Mouse (Mus musculus): ENCODE results near the gene Syngr1.
A peak's percentile ranks its signal among the peaks of the same experiment; 100 is the strongest.

Gene Syngr1

GRCm38 (mm10) chr15:80092041-80092441 lies 907 bp downstream of the Syngr1 start:
- no peak for DNase-seq

- no peak for DNase-seq
Measured at GRCm38 (mm10) chr15:80092599-80092998, 1.5 kb downstream of the Syngr1 start.

- DNase-seq, result no peak
Measured at GRCm38 (mm10) chr15:80094201-80094600, 3.1 kb downstream of the Syngr1 start.

- DNase-seq, result no peak
Measured at GRCm38 (mm10) chr15:80095596-80095995, 4.5 kb downstream of the Syngr1 start.

GRCm38 (mm10) chr15:80096406-80096805 lies 5.3 kb downstream of the Syngr1 start:
- DNase-seq, result no peak

- DNase-seq, result peak; percentile 68
Measured at GRCm38 (mm10) chr15:80096946-80097881, 6.1 kb downstream of the Syngr1 start.

- DNase-seq, result no peak
Measured at GRCm38 (mm10) chr15:80097999-80098461, 6.9 kb downstream of the Syngr1 start.

DNA sequence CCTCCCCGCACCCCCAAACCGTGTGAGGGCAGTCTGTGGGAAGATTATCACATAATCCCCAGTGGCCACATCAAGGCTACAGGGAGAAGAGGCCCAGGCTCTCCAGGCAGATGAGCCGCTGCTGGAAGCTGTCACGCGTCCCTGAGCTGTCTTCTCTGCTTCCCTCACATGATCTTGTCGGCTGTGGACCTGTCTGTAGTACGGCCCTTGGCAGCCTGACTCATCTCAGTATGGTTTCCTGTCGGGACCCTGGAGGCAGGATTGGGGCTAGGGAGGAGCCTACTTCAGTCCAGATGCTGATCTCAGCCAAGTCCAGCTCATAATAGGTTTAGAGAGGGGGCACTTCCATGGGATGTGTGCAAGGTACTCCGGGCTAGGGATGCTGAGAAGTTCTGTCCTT lies 7.7 kb downstream of the Syngr1 start:
- DNase-seq, result no peak

- no peak for DNase-seq
Measured at GRCm38 (mm10) chr15:80099477-80099876, 8.3 kb downstream of the Syngr1 start.

GRCm38 (mm10) chr15:80100196-80100595 lies 9.1 kb downstream of the Syngr1 start:
- no peak for DNase-seq

DNA sequence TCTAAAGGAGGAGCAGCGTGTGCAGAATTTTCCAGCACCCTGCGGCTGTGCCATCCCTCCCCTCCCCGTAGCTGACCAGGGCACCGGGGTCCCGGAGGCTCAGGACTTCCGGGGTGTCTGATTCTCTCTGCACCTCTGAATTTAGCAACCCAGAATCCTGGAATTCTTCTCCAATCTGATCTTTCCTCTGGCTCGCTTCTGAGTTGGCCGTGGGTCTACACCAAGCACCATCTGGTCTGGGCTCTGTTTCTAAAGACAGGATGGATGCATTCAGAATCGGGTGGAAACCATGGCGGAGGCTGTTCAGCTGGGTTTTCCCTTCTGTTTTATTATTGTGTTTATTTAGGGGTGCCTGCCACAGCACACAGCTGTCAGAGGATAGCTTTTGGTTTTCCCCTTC lies 9.7 kb downstream of the Syngr1 start:
- no peak for DNase-seq

DNA sequence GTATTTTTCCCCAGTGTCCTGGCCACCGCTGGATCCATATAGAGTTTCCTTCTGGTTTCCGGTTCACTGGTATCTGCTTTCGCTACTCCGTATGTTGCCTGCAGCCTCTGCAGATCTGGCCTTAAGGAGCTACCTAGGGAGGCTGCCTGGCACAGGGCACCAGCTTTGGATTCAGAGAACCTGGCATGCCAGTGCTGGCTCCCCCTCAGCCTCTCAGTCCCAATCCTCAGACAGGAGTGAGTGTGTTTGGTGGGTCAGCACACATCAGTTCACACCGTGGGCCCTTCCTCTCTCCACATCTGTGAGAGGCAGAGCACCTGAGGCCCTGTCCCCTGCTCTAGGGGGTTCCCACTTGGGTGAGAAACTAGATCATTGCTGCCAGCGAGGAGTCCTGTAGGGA lies 10.4 kb downstream of the Syngr1 start:
- DNase-seq, result no peak

GRCm38 (mm10) chr15:80102495-80102894 lies 11.4 kb downstream of the Syngr1 start:
- no peak for DNase-seq

DNA sequence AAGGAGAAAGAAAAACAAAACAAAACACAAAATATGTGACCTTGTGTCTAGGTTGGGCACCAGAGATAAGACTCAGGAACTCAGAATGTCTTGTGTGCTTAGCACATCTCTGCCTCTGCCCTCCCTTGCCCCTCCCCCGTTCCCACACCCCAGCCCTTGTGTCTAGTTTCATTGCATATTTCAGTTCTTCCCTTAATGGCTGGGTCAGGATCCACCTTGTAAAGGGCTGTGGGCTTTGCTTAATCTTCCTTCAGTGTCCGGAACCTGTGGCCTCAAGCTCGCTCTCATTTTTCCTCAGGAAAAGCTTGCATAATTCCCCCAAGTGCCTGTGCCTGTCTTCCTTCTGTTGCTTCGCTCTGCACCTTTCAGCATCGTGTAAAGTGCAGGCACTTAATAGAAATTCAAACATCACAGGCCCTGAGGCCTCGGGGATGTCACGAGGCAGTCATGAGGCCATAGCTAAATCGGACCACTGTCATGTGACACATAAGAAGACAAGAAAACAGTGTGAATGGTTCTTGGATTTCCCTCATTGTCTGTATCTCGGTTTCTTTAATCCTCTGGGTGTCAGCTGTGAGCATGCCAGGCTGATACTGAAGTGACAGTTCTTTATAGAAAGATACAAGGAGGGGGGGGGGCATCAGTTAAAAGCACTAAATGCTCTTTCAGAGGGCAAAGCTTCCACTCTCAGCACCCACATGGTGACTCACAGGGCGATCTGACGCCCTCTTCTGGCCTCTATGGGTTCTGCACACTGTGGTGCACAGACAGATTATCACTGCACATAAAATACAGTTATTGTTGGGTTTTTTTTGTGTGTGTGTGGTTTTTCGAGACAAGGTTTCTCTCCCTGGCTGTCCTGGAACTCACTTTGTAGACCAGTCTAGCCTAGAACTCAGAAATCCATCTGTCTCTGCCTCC lies 14.6 kb downstream of the Syngr1 start:
- no peak for DNase-seq

- no peak for DNase-seq
Measured at GRCm38 (mm10) chr15:80107143-80107542, 16.0 kb downstream of the Syngr1 start.

DNA sequence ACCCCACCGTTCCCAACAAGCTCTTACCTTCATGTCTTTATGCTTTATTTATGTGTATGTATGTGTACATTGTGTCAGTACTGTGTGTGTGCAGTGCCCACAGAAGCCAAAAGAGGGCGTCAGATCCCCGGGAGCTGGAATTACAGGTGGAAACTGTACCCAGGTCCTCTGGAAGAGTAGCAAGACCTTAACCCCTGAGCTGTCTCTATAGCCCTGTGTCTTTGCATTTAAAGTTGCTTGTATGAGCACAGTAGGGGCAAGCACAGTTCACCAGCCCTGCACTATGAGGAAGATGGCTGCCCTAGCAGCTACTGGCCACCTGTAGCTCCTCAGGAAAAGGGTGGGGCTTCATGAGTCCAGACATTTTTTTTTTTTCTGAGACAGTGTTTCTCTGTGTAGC lies 16.4 kb downstream of the Syngr1 start:
- DNase-seq, result no peak

- no peak for DNase-seq
Measured at GRCm38 (mm10) chr15:80111436-80111835, 20.3 kb downstream of the Syngr1 start.

DNA sequence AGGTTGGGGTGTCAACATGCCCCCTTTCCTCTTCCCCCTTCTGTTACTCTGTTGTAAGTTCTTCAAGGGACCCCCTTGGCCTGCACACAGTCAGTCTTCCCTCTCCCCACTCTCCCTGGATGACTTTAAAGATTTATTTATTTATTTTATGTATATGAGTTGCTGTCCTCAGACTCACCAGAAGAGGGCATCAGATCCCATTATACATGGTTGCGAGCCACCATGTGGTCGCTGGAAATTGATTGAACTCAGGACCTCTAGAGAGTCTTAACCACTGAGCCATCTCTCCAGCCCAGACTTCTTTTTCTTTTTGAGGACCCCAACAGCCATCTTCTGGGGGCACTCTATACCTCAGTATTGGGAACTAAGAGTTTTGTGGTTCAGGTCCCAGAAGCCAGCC lies 21.4 kb downstream of the Syngr1 start:
- no peak for DNase-seq

DNA sequence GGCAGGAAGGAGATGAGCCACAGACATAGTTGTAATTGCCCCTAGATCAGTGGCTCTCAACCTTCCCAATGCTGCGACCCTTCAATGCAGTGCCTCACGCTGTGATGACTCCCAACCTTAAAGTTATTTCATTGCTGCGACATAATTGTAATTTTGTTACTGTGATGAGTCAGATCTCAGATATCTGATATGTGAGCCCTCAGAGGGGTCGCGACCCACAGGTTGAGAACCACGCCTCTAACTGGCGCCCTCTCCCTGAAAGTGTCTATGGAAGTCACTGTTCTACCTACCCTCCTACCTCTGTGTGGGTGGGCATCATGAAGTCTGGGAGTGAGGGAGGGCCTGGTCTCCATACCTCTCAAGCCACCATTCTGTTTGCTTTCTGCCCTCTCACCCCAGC lies 23.3 kb downstream of the Syngr1 start:
- DNase-seq, result no peak

DNA sequence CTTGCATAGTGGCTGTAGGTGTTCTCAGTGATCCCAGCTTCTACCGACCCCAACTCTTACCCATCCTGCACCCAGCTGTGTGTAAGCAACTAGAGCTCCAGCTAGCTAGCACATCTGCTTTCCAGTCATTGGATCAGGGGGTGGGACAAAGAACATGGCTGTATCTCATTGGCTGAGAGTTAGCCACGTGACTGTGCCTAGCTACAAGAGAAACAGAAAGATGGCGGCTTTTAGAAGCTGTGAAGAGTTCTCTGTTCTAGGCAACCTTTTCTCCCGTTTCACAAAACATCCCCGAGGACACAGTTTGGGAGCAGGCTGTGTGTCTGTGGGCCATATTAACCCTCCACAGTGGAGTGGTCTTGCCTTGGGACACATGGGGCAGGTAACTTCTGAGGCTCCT lies 24.1 kb downstream of the Syngr1 start:
- peak; percentile 48 for DNase-seq

- DNase-seq, result no peak
Measured at GRCm38 (mm10) chr15:80115866-80116794, 25.0 kb downstream of the Syngr1 start.

- DNase-seq, result no peak
Measured at GRCm38 (mm10) chr15:80117154-80117553, 26.0 kb downstream of the Syngr1 start.
